Mouse (Mus musculus) hindbrain, embryonic 10.5 days (tissue): ENCODE results near the gene Kcnma1. TPM values are rescaled to one million over a fixed set of nuclear protein-coding genes. Genes with fewer than 3 reads are reported as not detected.

ENCODE experiments used
- DNase-seq: peaks from one replicate; pipeline ENCODE4 v3.0.0-alpha.2; 2017; ENCODE audit warnings: low spot score
- H3K27ac ChIP-seq: fragments of 300-500 bp; sonication (generic); 2 replicates; pipeline ENCODE4 v1.5.1; 2016; ENCODE audit warnings: mild to moderate bottlenecking, moderate library complexity
- H3K27me3 ChIP-seq: fragments of 300-500 bp; sonication (generic); 2 replicates; pipeline ENCODE4 v1.6.1; 2016; ENCODE audit warnings: mild to moderate bottlenecking; ENCODE audit not compliant: poor library complexity, insufficient read depth, severe bottlenecking
- H3K36me3 ChIP-seq: fragments of 300-500 bp; sonication (generic); 2 replicates; pipeline ENCODE4 v1.6.1; 2016; ENCODE audit warnings: mild to moderate bottlenecking, moderate library complexity
- H3K4me1 ChIP-seq: fragments of 300-500 bp; sonication (generic); replicated peaks from 2 replicates; pipeline ENCODE4 v1.6.1; 2016; ENCODE audit warnings: mild to moderate bottlenecking
- H3K4me3 ChIP-seq: fragments of 300-500 bp; sonication (generic); 2 replicates; pipeline ENCODE4 v1.5.1; 2016; ENCODE audit warnings: mild to moderate bottlenecking, moderate library complexity
- H3K9me3 ChIP-seq: fragments of 300-500 bp; sonication (generic); 2 replicates; pipeline ENCODE4 v1.6.1; 2016; ENCODE audit warnings: mild to moderate bottlenecking, moderate library complexity
- WGBS: fragments of 180-500 bp; shearing (Covaris S2); methylation state at CpG from one replicate; pipeline ENCODE4 v1.1.7; 2016; 5-methylcytosine and 5-hydroxymethylcytosine counted together
- polyA plus RNA-seq: library from polyadenylated mRNA; unstranded; fragments of >200 nt; fragmentation: Nextera tagmentation; extraction: Ambion mirVana; gene quantifications from 2 replicates; pipeline ENCODE4 v1.2.1, GENCODE M21; 2016

The Kcnma1 gene
- polyA plus RNA-seq, 1 experiment from 2014 or later, result 1.1 TPM

DNA sequence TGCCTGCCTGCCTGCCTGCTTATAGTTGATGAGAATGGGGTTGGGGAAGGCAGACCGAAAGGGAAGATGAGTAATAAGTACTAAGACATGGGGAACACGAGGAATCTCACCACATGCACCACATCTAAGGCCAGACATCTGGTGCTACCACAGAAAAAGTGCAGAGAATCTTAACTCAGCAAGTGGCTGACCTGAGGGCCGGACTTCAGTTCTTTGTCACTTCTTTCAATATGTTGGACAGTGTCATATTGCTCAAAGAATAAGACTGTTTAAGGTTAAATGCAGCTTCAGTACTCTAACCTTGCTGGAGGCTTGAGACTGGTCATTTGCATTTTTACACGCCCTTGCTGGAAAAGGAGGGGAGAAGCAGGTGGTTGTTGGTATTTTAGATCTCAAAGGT lies 555.7 kb downstream of the Kcnma1 start:
- no peak for DNase-seq
- Histone ChIP-seq H3K4me3 (no peak overlapping the region), H3K27ac (no peak overlapping the region), H3K4me1 (no peaks in the 10 kb centered on the region), H3K9me3 (no peaks in the 10 kb centered on the region), H3K27me3 (no peaks in the 10 kb centered on the region), H3K36me3 (no peaks in the 10 kb centered on the region)
- 53% methylated on average over 4 of the region's 4 CpGs for WGBS

DNA sequence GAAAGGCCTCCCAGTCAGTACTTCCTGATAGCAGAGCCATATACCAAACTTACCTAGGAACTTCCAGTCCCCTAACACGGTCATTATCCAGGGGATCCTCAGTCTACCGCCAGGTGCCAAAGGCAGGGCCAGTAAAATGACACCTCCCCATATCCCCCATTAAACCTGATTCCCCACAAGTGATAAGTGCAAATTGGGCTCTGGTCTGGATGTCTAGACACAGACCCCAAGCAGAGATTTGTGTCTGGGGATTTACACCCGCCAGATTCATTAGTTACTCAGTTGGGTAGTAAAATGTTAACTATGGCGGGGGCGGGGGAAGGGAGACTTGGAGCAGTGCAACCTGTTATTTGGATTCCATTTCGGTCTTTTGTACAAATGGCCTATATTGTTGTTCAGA lies 562.6 kb downstream of the Kcnma1 start:
- no peak overlapping the region for H3K27ac ChIP-seq
- 86% methylated on average over 6 of the region's 6 CpGs for WGBS
- no peaks in the 10 kb centered on the region for H3K27me3 ChIP-seq
- no peak overlapping the region for H3K4me3 ChIP-seq
- H3K4me1 ChIP-seq, result no peaks in the 10 kb centered on the region
- H3K9me3 ChIP-seq, result no peaks in the 10 kb centered on the region
- no peak for DNase-seq
- H3K36me3 ChIP-seq, result no peaks in the 10 kb centered on the region

GRCm38 (mm10) chr14:23437467-23437866 lies 576.8 kb downstream of the Kcnma1 start:
- DNase-seq, result no peak
- WGBS, result 88% methylated on average over 3 of the region's 3 CpGs
- Histone ChIP-seq H3K4me1 (no peaks in the 10 kb centered on the region), H3K27me3 (no peaks in the 10 kb centered on the region), H3K4me3 (no peak overlapping the region), H3K36me3 (no peaks in the 10 kb centered on the region), H3K27ac (no peak overlapping the region), H3K9me3 (no peaks in the 10 kb centered on the region)

- no peaks in the 10 kb centered on the region for H3K27me3 ChIP-seq
- no peaks in the 10 kb centered on the region for H3K4me1 ChIP-seq
- no peaks in the 10 kb centered on the region for H3K36me3 ChIP-seq
- no peak overlapping the region for H3K27ac ChIP-seq
- 77% methylated on average over 8 of the region's 8 CpGs for WGBS
- DNase-seq, result no peak
- no peak overlapping the region for H3K4me3 ChIP-seq
- no peaks in the 10 kb centered on the region for H3K9me3 ChIP-seq
Measured at GRCm38 (mm10) chr14:23435861-23436260, 578.4 kb downstream of the Kcnma1 start.

GRCm38 (mm10) chr14:23430006-23430405 lies 584.3 kb downstream of the Kcnma1 start:
- Histone ChIP-seq H3K4me3 (no peak overlapping the region), H3K4me1 (0 out of 2 replicates have a peak, but pooled peaks cover 4% of the 10 kb centered on the region), H3K27ac (no peak overlapping the region), H3K27me3 (no peaks in the 10 kb centered on the region), H3K9me3 (no peaks in the 10 kb centered on the region), H3K36me3 (no peaks in the 10 kb centered on the region)
- 85% methylated on average over 2 of the region's 2 CpGs for WGBS
- no peak for DNase-seq

DNA sequence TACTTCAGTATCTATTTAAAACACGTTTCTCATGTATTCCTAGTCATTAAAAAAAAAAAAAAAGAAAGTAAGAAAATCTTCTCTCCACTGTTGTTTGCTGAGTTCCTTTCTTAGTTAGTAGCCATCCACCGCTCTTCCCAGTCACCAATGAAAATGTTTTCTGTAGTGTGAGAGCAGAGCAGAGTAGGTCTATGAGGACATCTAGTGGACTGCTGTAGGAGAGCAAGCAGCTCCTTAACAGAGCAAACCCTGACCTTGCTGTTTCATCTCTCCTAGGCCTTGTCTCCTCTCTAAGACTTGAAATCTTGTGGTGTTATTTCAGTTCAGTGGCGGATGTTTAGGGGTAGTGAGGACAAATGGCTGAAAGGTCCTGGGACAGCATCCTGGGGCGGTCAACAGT lies 585.2 kb downstream of the Kcnma1 start:
- H3K27ac ChIP-seq, result no peak overlapping the region
- no peak overlapping the region for H3K4me3 ChIP-seq
- 28% methylated on average over 4 of the region's 4 CpGs for WGBS
- H3K27me3 ChIP-seq, result no peaks in the 10 kb centered on the region
- peak; percentile 14 for DNase-seq
- no peaks in the 10 kb centered on the region for H3K9me3 ChIP-seq
- no peaks in the 10 kb centered on the region for H3K36me3 ChIP-seq
- H3K4me1 ChIP-seq, result 0 out of 2 replicates have a peak, but pooled peaks cover 4% of the 10 kb centered on the region

DNA sequence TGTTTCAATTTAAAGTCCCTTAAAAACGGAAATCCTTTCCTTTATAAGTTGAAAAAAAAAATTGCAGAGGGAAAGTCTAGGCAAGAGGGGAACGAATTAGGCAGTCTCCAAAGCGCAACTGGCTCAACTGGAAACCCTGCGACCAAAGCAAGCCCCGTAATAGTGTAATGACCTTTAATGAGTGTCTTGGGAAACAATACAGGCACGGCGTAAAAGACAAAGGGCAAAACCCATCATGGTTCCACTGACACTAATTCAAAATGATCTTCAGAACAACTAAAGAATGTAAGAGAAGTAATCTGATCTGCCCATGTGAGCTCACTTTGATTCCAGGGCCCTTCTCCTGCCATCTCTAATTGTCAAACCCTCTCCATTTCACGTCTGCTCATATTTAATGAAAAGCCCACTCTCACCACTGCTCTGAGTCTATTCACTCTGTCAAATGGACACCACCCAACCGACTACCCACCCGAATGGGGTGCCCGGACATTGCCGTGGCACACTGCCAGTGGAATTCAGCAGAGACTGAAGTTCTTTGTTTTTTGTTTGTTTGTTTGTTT lies 591.7 kb downstream of the Kcnma1 start:
- 65% methylated on average over 12 of the region's 12 CpGs for WGBS
- DNase-seq, result no peak

GRCm38 (mm10) chr14:23418955-23419354 lies 595.3 kb downstream of the Kcnma1 start:
- H3K4me3 ChIP-seq, result no peak overlapping the region
- H3K36me3 ChIP-seq, result no peaks in the 10 kb centered on the region
- peaks cover 10% of the 10 kb centered on the region for H3K4me1 ChIP-seq
- no peaks in the 10 kb centered on the region for H3K9me3 ChIP-seq
- H3K27ac ChIP-seq, result no peak overlapping the region
- 86% methylated on average over 3 of the region's 3 CpGs for WGBS
- H3K27me3 ChIP-seq, result no peaks in the 10 kb centered on the region
- DNase-seq, result no peak

More for the DNA sequence above, 591.7 kb downstream of the Kcnma1 start:
- Histone ChIP-seq H3K4me3 (no peak overlapping the region), H3K36me3 (no peaks in the 10 kb centered on the region), H3K27ac (no peak overlapping the region), H3K4me1 (peaks cover 13% of the 10 kb centered on the region), H3K9me3 (no peaks in the 10 kb centered on the region), H3K27me3 (no peaks in the 10 kb centered on the region)

GRCm38 (mm10) chr14:23407051-23407450 lies 607.2 kb downstream of the Kcnma1 start:
- no peaks in the 10 kb centered on the region; the same call in 1 of the 2 replicates for H3K27me3 ChIP-seq
- no peak overlapping the region for H3K4me3 ChIP-seq
- WGBS, result 86% methylated on average over 2 of the region's 2 CpGs
- no peaks in the 10 kb centered on the region for H3K4me1 ChIP-seq
- no peaks in the 10 kb centered on the region for H3K9me3 ChIP-seq
- no peaks in the 10 kb centered on the region for H3K36me3 ChIP-seq
- H3K27ac ChIP-seq, result no peak overlapping the region
- DNase-seq, result no peak

GRCm38 (mm10) chr14:23400777-23401469 lies 613.4 kb downstream of the Kcnma1 start:
- Histone ChIP-seq H3K9me3 (no peaks in the 10 kb centered on the region), H3K27ac (peak overlapping the region; percentile 70), H3K4me3 (no peak overlapping the region), H3K4me1 (peaks cover 20% of the 10 kb centered on the region), H3K36me3 (no peaks in the 10 kb centered on the region), H3K27me3 (peaks cover 12% of the 10 kb centered on the region)
- WGBS, result 25% methylated on average over 6 of the region's 6 CpGs
- DNase-seq, result peak; percentile 56

DNA sequence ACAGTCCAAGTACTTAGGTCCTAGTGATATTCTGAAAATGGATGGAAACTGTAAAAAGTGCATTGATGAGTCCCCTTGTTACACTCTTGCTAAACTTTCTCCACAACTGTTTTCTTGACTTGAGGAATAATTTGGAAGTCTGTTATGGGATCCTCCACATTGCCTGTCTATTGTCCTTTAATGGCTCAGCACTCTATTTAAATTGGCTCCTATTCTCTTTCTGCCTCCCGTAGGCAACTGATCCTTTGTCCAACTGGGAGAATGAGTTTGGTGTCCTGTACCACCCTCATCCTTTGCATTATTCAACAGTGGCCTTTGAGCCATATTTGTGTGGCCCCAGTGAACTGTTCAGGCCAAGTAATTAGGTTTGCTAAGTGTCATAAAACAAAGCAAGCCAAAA lies 616.6 kb downstream of the Kcnma1 start:
- Histone ChIP-seq H3K36me3 (no peaks in the 10 kb centered on the region), H3K27ac (no peak overlapping the region), H3K4me3 (no peak overlapping the region), H3K27me3 (peaks cover 21% of the 10 kb centered on the region; the same call in 1 of the 2 replicates), H3K4me1 (peaks cover 20% of the 10 kb centered on the region), H3K9me3 (no peaks in the 10 kb centered on the region)
- 18% methylated on average over 1 of the region's 1 CpGs for WGBS
- no peak for DNase-seq

GRCm38 (mm10) chr14:23391566-23391965 lies 622.7 kb downstream of the Kcnma1 start:
- H3K36me3 ChIP-seq, result no peaks in the 10 kb centered on the region
- DNase-seq, result no peak
- H3K4me3 ChIP-seq, result no peak overlapping the region
- H3K4me1 ChIP-seq, result peaks cover 4% of the 10 kb centered on the region
- WGBS, result 69% methylated on average over 3 of the region's 3 CpGs
- peaks cover 9% of the 10 kb centered on the region; the same call in 1 of the 2 replicates for H3K27me3 ChIP-seq
- no peaks in the 10 kb centered on the region for H3K9me3 ChIP-seq
- H3K27ac ChIP-seq, result no peak overlapping the region

GRCm38 (mm10) chr14:23390768-23391167 lies 623.5 kb downstream of the Kcnma1 start:
- H3K4me1 ChIP-seq, result peaks cover 10% of the 10 kb centered on the region
- H3K27me3 ChIP-seq, result peaks cover 9% of the 10 kb centered on the region; the same call in 1 of the 2 replicates
- no peak overlapping the region for H3K4me3 ChIP-seq
- H3K36me3 ChIP-seq, result no peaks in the 10 kb centered on the region
- H3K27ac ChIP-seq, result no peak overlapping the region
- no peak for DNase-seq
- WGBS, result 78% methylated on average over 5 of the region's 5 CpGs
- no peaks in the 10 kb centered on the region for H3K9me3 ChIP-seq
